Mouse (Mus musculus): ENCODE data around the gene Gm10644. TPM values are rescaled to one million over a fixed set of nuclear protein-coding genes. Genes with fewer than 3 reads are reported as not detected.

Gene Gm10644
- polyA plus RNA-seq, 1 experiment = 1.1 TPM

- WGBS = 98% methylated on average over 7 of the region's 7 CpGs
- H3K36me3 ChIP-seq (ENCODE audit: control insufficient read depth, insufficient read depth, low read length) = peaks cover 26% of the 10 kb centered on the region
These were observed 12.7 kb upstream of the Gm10644 start for GRCm38 (mm10) chr8:83967701-83968100.

DNA sequence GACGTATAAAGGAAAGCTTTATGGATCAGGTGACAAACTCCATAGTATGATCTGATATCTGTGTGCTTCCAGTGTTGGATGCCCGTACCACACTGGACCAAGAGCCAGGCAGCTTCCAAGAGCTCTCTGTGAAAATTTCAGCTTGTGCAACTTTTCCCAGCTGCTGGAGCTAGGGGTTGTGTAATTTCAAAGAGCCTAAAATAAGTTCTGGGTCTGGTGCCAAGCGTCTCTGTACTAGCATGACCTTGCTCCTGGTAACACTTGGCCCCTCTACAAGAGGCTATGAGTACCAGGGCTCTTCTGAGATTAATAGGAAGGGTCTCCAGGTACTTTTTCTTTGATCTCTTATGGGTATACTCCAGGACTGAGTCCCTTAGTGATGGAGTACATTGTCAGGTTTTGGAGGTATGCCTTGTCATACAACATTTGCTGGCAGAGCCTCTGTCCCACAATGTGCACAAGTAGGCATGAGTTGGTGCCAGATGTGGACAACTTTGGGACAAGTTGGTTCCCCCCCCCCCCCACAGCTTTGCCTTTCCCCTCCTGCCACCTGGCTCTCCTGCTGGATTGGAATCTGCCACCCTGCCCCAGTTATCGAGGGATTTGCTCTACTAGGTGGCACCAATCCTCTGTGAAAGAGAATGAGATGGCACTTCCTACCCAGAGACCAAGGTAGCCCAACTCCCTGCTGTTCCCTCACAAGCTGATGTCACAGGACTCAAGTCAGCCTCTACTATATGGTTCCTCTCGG lies 9.2 kb upstream of the Gm10644 start:
- no peaks in the 10 kb centered on the region for H3K4me1 ChIP-seq (replicated peaks; ENCODE audit: control insufficient read depth, insufficient read depth, low read length)
- no peak for DNase-seq
- no peak overlapping the region for H3K4me3 ChIP-seq (ENCODE audit: control insufficient read depth, insufficient read depth, low read length)
- H3K27ac ChIP-seq (ENCODE audit: control insufficient read depth, insufficient read depth, low read length) = no peak overlapping the region
- peaks cover 26% of the 10 kb centered on the region for H3K36me3 ChIP-seq (ENCODE audit: control insufficient read depth, insufficient read depth, low read length)
- no peak for TF ChIP-seq POLR2A (IDR thresholded peaks at IDR 0.05; ENCODE audit: control insufficient read depth, extremely low read depth, insufficient read depth, low read length, poor library complexity)
- TF ChIP-seq CTCF (IDR thresholded peaks at IDR 0.05; ENCODE audit: borderline replicate concordance, control insufficient read depth, extremely low read depth, insufficient read depth, low read length, poor library complexity) = no peak
- no peaks in the 10 kb centered on the region for H3K27me3 ChIP-seq (ENCODE audit: control insufficient read depth, insufficient read depth, low read length)
- WGBS = 92% methylated on average over 5 of the region's 5 CpGs

More at GRCm38 (mm10) chr8:83967701-83968100, 12.7 kb upstream of the Gm10644 start:
- no peak for DNase-seq
- H3K27me3 ChIP-seq (ENCODE audit: control insufficient read depth, insufficient read depth, low read length) = no peaks in the 10 kb centered on the region
- peaks cover 5% of the 10 kb centered on the region for H3K4me1 ChIP-seq (replicated peaks; ENCODE audit: control insufficient read depth, insufficient read depth, low read length)
- no peak for TF ChIP-seq CTCF (IDR thresholded peaks at IDR 0.05; ENCODE audit: borderline replicate concordance, control insufficient read depth, extremely low read depth, insufficient read depth, low read length, poor library complexity)
- no peak overlapping the region for H3K4me3 ChIP-seq (ENCODE audit: control insufficient read depth, insufficient read depth, low read length)
- no peak overlapping the region for H3K27ac ChIP-seq (ENCODE audit: control insufficient read depth, insufficient read depth, low read length)

GRCm38 (mm10) chr8:83956789-83957188 lies 1.8 kb upstream of the Gm10644 start:
- DNase-seq = peak; percentile 41
- Histone ChIP-seq H3K27me3 (ENCODE audit: control insufficient read depth, insufficient read depth, low read length) (no peaks in the 10 kb centered on the region), H3K4me3 (ENCODE audit: control insufficient read depth, insufficient read depth, low read length) (no peak overlapping the region), H3K4me1 (replicated peaks; ENCODE audit: control insufficient read depth, insufficient read depth, low read length) (peaks cover 13% of the 10 kb centered on the region), H3K36me3 (ENCODE audit: control insufficient read depth, insufficient read depth, low read length) (no peaks in the 10 kb centered on the region), H3K27ac (ENCODE audit: control insufficient read depth, insufficient read depth, low read length) (no peak overlapping the region)
- TF ChIP-seq POLR2A (IDR thresholded peaks at IDR 0.05; ENCODE audit: control insufficient read depth, extremely low read depth, insufficient read depth, low read length, poor library complexity) (no peak), CTCF (IDR thresholded peaks at IDR 0.05; ENCODE audit: borderline replicate concordance, control insufficient read depth, extremely low read depth, insufficient read depth, low read length, poor library complexity) (no peak)
- WGBS = 3% methylated on average over 1 of the region's 1 CpGs

DNA sequence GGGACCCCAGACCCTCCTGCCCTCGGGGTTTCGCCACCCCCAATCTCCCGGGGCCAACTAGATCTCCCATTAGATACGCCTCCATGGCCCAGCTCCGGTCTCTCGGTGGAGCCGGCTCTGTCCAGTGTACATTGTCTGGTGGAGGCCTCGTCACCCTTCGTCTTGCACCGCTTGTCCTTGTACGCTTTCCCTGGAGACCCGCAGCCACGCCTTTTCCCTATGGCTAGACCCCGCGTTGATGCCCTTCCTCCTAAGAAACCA lies 883 bp upstream of the Gm10644 start:
- no peak for TF ChIP-seq CTCF (IDR thresholded peaks at IDR 0.05; ENCODE audit: borderline replicate concordance, control insufficient read depth, extremely low read depth, insufficient read depth, low read length, poor library complexity)
- Histone ChIP-seq H3K27ac (ENCODE audit: control insufficient read depth, insufficient read depth, low read length) (no peak overlapping the region), H3K27me3 (ENCODE audit: control insufficient read depth, insufficient read depth, low read length) (no peaks in the 10 kb centered on the region), H3K4me3 (ENCODE audit: control insufficient read depth, insufficient read depth, low read length) (peak overlapping the region; percentile 73), H3K4me1 (replicated peaks; ENCODE audit: control insufficient read depth, insufficient read depth, low read length) (peaks cover 13% of the 10 kb centered on the region), H3K36me3 (ENCODE audit: control insufficient read depth, insufficient read depth, low read length) (no peaks in the 10 kb centered on the region)
- no peak for DNase-seq
- 19% methylated on average over 15 of the region's 15 CpGs for WGBS

GRCm38 (mm10) chr8:83954749-83955105 lies 278 bp downstream of the Gm10644 start:
- 2% methylated on average over 14 of the region's 14 CpGs for WGBS
- no peak overlapping the region for H3K27ac ChIP-seq (ENCODE audit: control insufficient read depth, insufficient read depth, low read length)

GRCm38 (mm10) chr8:83945540-83945939 lies 9.5 kb downstream of the Gm10644 start:
- DNase-seq = no peak
- H3K4me1 ChIP-seq (replicated peaks; ENCODE audit: control insufficient read depth, insufficient read depth, low read length) = peaks cover 2% of the 10 kb centered on the region; the same call in 1 of the 2 replicates
- no peak overlapping the region for H3K27ac ChIP-seq (ENCODE audit: control insufficient read depth, insufficient read depth, low read length)
- no peak overlapping the region for H3K4me3 ChIP-seq (ENCODE audit: control insufficient read depth, insufficient read depth, low read length)
- H3K36me3 ChIP-seq (ENCODE audit: control insufficient read depth, insufficient read depth, low read length) = no peaks in the 10 kb centered on the region
- TF ChIP-seq POLR2A (IDR thresholded peaks at IDR 0.05; ENCODE audit: control insufficient read depth, extremely low read depth, insufficient read depth, low read length, poor library complexity) = no peak
- TF ChIP-seq CTCF (IDR thresholded peaks at IDR 0.05; ENCODE audit: borderline replicate concordance, control insufficient read depth, extremely low read depth, insufficient read depth, low read length, poor library complexity) = no peak
- no peaks in the 10 kb centered on the region for H3K27me3 ChIP-seq (ENCODE audit: control insufficient read depth, insufficient read depth, low read length)
- 65% methylated on average over 3 of the region's 3 CpGs for whole genome bisulfite sequencing

More at GRCm38 (mm10) chr8:83954749-83955105, 278 bp downstream of the Gm10644 start:
- Histone ChIP-seq H3K4me3 (ENCODE audit: control insufficient read depth, insufficient read depth, low read length) (peak overlapping the region; percentile 73), H3K4me1 (replicated peaks; ENCODE audit: control insufficient read depth, insufficient read depth, low read length) (peaks cover 13% of the 10 kb centered on the region), H3K27me3 (ENCODE audit: control insufficient read depth, insufficient read depth, low read length) (no peaks in the 10 kb centered on the region), H3K36me3 (ENCODE audit: control insufficient read depth, insufficient read depth, low read length) (no peaks in the 10 kb centered on the region)
- TF ChIP-seq CTCF (IDR thresholded peaks at IDR 0.05; ENCODE audit: borderline replicate concordance, control insufficient read depth, extremely low read depth, insufficient read depth, low read length, poor library complexity) (no peak), POLR2A (IDR thresholded peaks at IDR 0.05; ENCODE audit: control insufficient read depth, extremely low read depth, insufficient read depth, low read length, poor library complexity) (no peak)
- no peak for DNase-seq

DNA sequence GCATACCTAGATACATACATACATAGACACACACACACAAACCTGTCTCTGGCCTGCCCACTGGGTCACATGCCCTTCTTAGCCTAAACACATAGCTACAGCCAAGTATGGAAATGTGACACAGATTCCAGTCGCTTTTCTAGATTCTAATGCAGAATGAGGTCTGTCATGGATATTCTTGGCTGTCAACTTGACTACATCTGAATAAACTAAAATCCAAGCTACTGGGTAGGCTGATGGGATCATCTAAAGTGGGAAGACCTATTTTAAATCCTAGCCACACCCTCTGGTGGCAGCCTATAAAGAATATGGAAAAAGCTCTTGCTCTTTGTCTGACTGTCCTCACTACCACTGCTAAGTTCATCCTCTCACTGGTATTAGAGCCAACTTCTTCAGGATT lies 12.6 kb downstream of the Gm10644 start:
- Histone ChIP-seq H3K36me3 (ENCODE audit: control insufficient read depth, insufficient read depth, low read length) (no peaks in the 10 kb centered on the region), H3K27ac (ENCODE audit: control insufficient read depth, insufficient read depth, low read length) (no peak overlapping the region), H3K27me3 (ENCODE audit: control insufficient read depth, insufficient read depth, low read length) (no peaks in the 10 kb centered on the region), H3K4me1 (replicated peaks; ENCODE audit: control insufficient read depth, insufficient read depth, low read length) (peaks cover 2% of the 10 kb centered on the region; the same call in 1 of the 2 replicates), H3K4me3 (ENCODE audit: control insufficient read depth, insufficient read depth, low read length) (no peak overlapping the region)
- DNase-seq = no peak
- TF ChIP-seq CTCF (IDR thresholded peaks at IDR 0.05; ENCODE audit: borderline replicate concordance, control insufficient read depth, extremely low read depth, insufficient read depth, low read length, poor library complexity) (no peak), POLR2A (IDR thresholded peaks at IDR 0.05; ENCODE audit: control insufficient read depth, extremely low read depth, insufficient read depth, low read length, poor library complexity) (no peak)
- WGBS = 95% methylated on average over 1 of the region's 1 CpGs

Data from thymus, adult 2 months (tissue).